Mouse (Mus musculus): ENCODE data around the gene Sp3.
"Not testable (repeated sequence)": the region's sequence is repeated elsewhere in the genome, so short reads cannot be mapped to it uniquely, and the experiment has no call there.

Sp3 gene

GRCm38 (mm10) chr2:72980337-72981074 lies at the start of gene Sp3:
Gene Sp3, minus strand, starts transcription at chr2:72980446.
- DNase-seq (ENCODE audit: low spot score in 2 of 2): peak; percentile 92 to 98

GRCm38 (mm10) chr2:73029846-73030245 lies 49.6 kb upstream of the Sp3 start:
- DNase-seq (ENCODE audit: low spot score in 2 of 2): no peak

- DNase-seq (ENCODE audit: low spot score in 2 of 2): no peak
Observed at GRCm38 (mm10) chr2:73028019-73028418, 47.8 kb upstream of the Sp3 start.

GRCm38 (mm10) chr2:73027126-73027525 lies 46.9 kb upstream of the Sp3 start:
- no peak for DNase-seq (ENCODE audit: low spot score in 2 of 2)

- DNase-seq (ENCODE audit: low spot score in 2 of 2): peak in 1 of 2 experiments; percentile 18
Observed at GRCm38 (mm10) chr2:73023803-73024202, 43.6 kb upstream of the Sp3 start.

GRCm38 (mm10) chr2:73021046-73021445 lies 40.8 kb upstream of the Sp3 start:
- DNase-seq (ENCODE audit: low spot score in 2 of 2): no peak

GRCm38 (mm10) chr2:73019371-73020146 lies 39.3 kb upstream of the Sp3 start:
- peak; percentile 30 to 65 for DNase-seq (ENCODE audit: low spot score in 2 of 2)

GRCm38 (mm10) chr2:73014063-73014462 lies 33.8 kb upstream of the Sp3 start:
- DNase-seq (ENCODE audit: low spot score in 2 of 2): not testable (repeated sequence)

- DNase-seq (ENCODE audit: low spot score in 2 of 2): no peak
Observed at GRCm38 (mm10) chr2:73012636-73013035, 32.4 kb upstream of the Sp3 start.

- DNase-seq (ENCODE audit: low spot score in 2 of 2): no peak
Observed at GRCm38 (mm10) chr2:73007472-73007871, 27.2 kb upstream of the Sp3 start.

- no peak for DNase-seq (ENCODE audit: low spot score in 2 of 2)
Observed at GRCm38 (mm10) chr2:73005611-73006515, 25.6 kb upstream of the Sp3 start.

- peak; percentile 74 to 91 for DNase-seq (ENCODE audit: low spot score in 2 of 2)
Observed at GRCm38 (mm10) chr2:73003751-73004717, 23.8 kb upstream of the Sp3 start.

GRCm38 (mm10) chr2:73003049-73003448 lies 22.8 kb upstream of the Sp3 start:
- DNase-seq (ENCODE audit: low spot score in 2 of 2): peak in 1 of 2 experiments; percentile 52

- DNase-seq (ENCODE audit: low spot score in 2 of 2): no peak
Observed at GRCm38 (mm10) chr2:73002451-73002850, 22.2 kb upstream of the Sp3 start.

- DNase-seq (ENCODE audit: low spot score in 2 of 2): no peak
Observed at GRCm38 (mm10) chr2:73001994-73002393, 21.7 kb upstream of the Sp3 start.

- no peak for DNase-seq (ENCODE audit: low spot score in 2 of 2)
Observed at GRCm38 (mm10) chr2:73000194-73000593, 19.9 kb upstream of the Sp3 start.

- DNase-seq (ENCODE audit: low spot score in 2 of 2): no peak
Observed at GRCm38 (mm10) chr2:72997586-72997985, 17.3 kb upstream of the Sp3 start.

- DNase-seq (ENCODE audit: low spot score in 2 of 2): peak; percentile 68 to 85
Observed at GRCm38 (mm10) chr2:72996808-72997378, 16.6 kb upstream of the Sp3 start.

- DNase-seq (ENCODE audit: low spot score in 2 of 2): peak; percentile 72 to 79
Observed at GRCm38 (mm10) chr2:72995346-72996097, 15.3 kb upstream of the Sp3 start.

GRCm38 (mm10) chr2:72994165-72994564 lies 13.9 kb upstream of the Sp3 start:
- no peak for DNase-seq (ENCODE audit: low spot score in 2 of 2)

All from urinary bladder, postnatal 36 days (tissue).